Mouse (Mus musculus) liver, embryonic 12.5 days (tissue): ENCODE measurements around the gene Strada. TPM values are rescaled to one million over a fixed set of nuclear protein-coding genes. Genes with fewer than 3 reads are reported as not detected.

Source experiments
- ATAC-seq: fragments of 200-750 bp; cut with Nextera tagmentation; 2 replicates; pipeline ENCODE4 v1.8.0; 2017; ENCODE audit warnings: moderate number of reproducible peaks, mild to moderate bottlenecking, moderate library complexity
- H3K27ac ChIP-seq: fragments of 300-500 bp; sonication (generic); 2 replicates; pipeline ENCODE4 v1.5.1; 2016; ENCODE audit warnings: mild to moderate bottlenecking
- H3K27me3 ChIP-seq: fragments of 300-500 bp; sonication (generic); replicated peaks from 2 replicates; pipeline ENCODE4 v1.6.1; 2016; ENCODE audit warnings: mild to moderate bottlenecking, moderate library complexity
- H3K36me3 ChIP-seq: fragments of 300-500 bp; sonication (generic); 2 replicates; pipeline ENCODE4 v1.6.1; 2016; ENCODE audit warnings: mild to moderate bottlenecking, moderate library complexity
- H3K4me1 ChIP-seq: fragments of 300-500 bp; sonication (generic); 2 replicates; pipeline ENCODE4 v1.6.1; 2016
- H3K4me2 ChIP-seq: fragments of 300-500 bp; sonication (generic); 2 replicates; pipeline ENCODE4 v1.6.1; 2016; ENCODE audit warnings: mild to moderate bottlenecking, moderate library complexity
- H3K4me3 ChIP-seq: fragments of 300-500 bp; sonication (generic); 2 replicates; pipeline ENCODE4 v1.5.1; 2016; ENCODE audit warnings: mild to moderate bottlenecking, moderate library complexity
- H3K9ac ChIP-seq: fragments of 300-500 bp; sonication (generic); 2 replicates; pipeline ENCODE4 v1.6.1; 2016; ENCODE audit warnings: mild to moderate bottlenecking, moderate library complexity
- H3K9me3 ChIP-seq: fragments of 300-500 bp; sonication (generic); replicated peaks from 2 replicates; pipeline ENCODE4 v1.6.1; 2016; ENCODE audit warnings: mild to moderate bottlenecking, moderate library complexity
- WGBS: fragments of 180-500 bp; shearing (Covaris S2); methylation state at CpG from one replicate; pipeline ENCODE4 v1.1.7; 2016; ENCODE audit not compliant: insufficient replicate concordance; 5-methylcytosine and 5-hydroxymethylcytosine counted together
- polyA plus RNA-seq: library from polyadenylated mRNA; unstranded; fragments of >200 nt; fragmentation: Nextera tagmentation; extraction: Ambion mirVana; gene quantifications from 2 replicates; pipeline ENCODE4 v1.2.1, GENCODE M21; 2016

The Strada gene
- polyA plus RNA-seq, 1 experiment from 2014 or later, result 12.6 TPM

GRCm38 (mm10) chr11:106160841-106161721 is 40.9 kb downstream of the Strada start, which contains the start of the genes Gm10840 and Limd2:
TSS of gene Gm10840 (plus strand) at chr11:106160850.
TSS of gene Limd2 (minus strand) at chr11:106160860.
- H3K27me3 ChIP-seq, result peaks cover 37% of the 10 kb centered on the region

GRCm38 (mm10) chr11:106159921-106160840 is 41.8 kb downstream of the Strada start:
- Histone ChIP-seq H3K27ac (peak overlapping the region; percentile 82), H3K4me2 (peak overlapping the region; percentile 99), H3K4me3 (peak overlapping the region; percentile 74), H3K4me1 (peaks cover 39% of the 10 kb centered on the region), H3K9ac (peak overlapping the region; percentile 81), H3K27me3 (peaks cover 37% of the 10 kb centered on the region), H3K9me3 (no peaks in the 10 kb centered on the region), H3K36me3 (peaks cover 40% of the 10 kb centered on the region)
- WGBS, result under 1% methylated on average over 93 of the region's 106 CpGs
- peak; percentile 49 for ATAC-seq

More at GRCm38 (mm10) chr11:106160841-106161721, 40.9 kb downstream of the Strada start, which contains the start of the genes Gm10840 and Limd2:
- Histone ChIP-seq H3K9ac (peak within 1 kb of the TSS; percentile 81), H3K4me1 (peaks cover 36% of the 10 kb centered on the region), H3K9me3 (no peaks in the 10 kb centered on the region), H3K36me3 (peaks cover 42% of the 10 kb centered on the region), H3K4me2 (peak within 1 kb of the TSS; percentile 99), H3K27ac (peak within 1 kb of the TSS; percentile 82), H3K4me3 (peak within 1 kb of the TSS; percentile 74)
- 39% methylated on average over 22 of the region's 22 CpGs for WGBS
- peak; percentile 13 for ATAC-seq

GRCm38 (mm10) chr11:106159216-106159920 is 42.6 kb downstream of the Strada start:
- peak overlapping the region; percentile 99 for H3K4me2 ChIP-seq
- no peaks in the 10 kb centered on the region for H3K9me3 ChIP-seq
- under 1% methylated on average over 25 of the region's 25 CpGs for WGBS
- peak overlapping the region; percentile 82 for H3K27ac ChIP-seq
- peak; percentile 47 for ATAC-seq
- H3K9ac ChIP-seq, result peak overlapping the region; percentile 81
- peaks cover 41% of the 10 kb centered on the region for H3K4me1 ChIP-seq
- H3K4me3 ChIP-seq, result peak overlapping the region; percentile 74
- H3K36me3 ChIP-seq, result peaks cover 41% of the 10 kb centered on the region
- H3K27me3 ChIP-seq, result peaks cover 37% of the 10 kb centered on the region

- peak; percentile 16; the same call in 1 of the 2 replicates for ATAC-seq
Measured at GRCm38 (mm10) chr11:106158930-106159215, 43.1 kb downstream of the Strada start.

GRCm38 (mm10) chr11:106158081-106158929 is 43.7 kb downstream of the Strada start:
- Histone ChIP-seq H3K36me3 (peaks cover 38% of the 10 kb centered on the region), H3K9ac (peak overlapping the region; percentile 81; the same call in 1 of the 2 replicates), H3K27ac (peak overlapping the region; percentile 82; the same call in 1 of the 2 replicates), H3K27me3 (peaks cover 37% of the 10 kb centered on the region), H3K9me3 (no peaks in the 10 kb centered on the region), H3K4me1 (peaks cover 45% of the 10 kb centered on the region), H3K4me3 (peak overlapping the region; percentile 74), H3K4me2 (peak overlapping the region; percentile 99)
- ATAC-seq, result no peak
- WGBS, result 41% methylated on average over 14 of the region's 14 CpGs

More at GRCm38 (mm10) chr11:106158930-106159215, 43.1 kb downstream of the Strada start:
- H3K4me1 ChIP-seq, result peaks cover 45% of the 10 kb centered on the region
- peaks cover 42% of the 10 kb centered on the region for H3K36me3 ChIP-seq
- H3K4me3 ChIP-seq, result peak overlapping the region; percentile 74
- H3K9ac ChIP-seq, result peak overlapping the region; percentile 81
- WGBS, result 20% methylated on average over 9 of the region's 9 CpGs
- peak overlapping the region; percentile 82 for H3K27ac ChIP-seq
- H3K27me3 ChIP-seq, result peaks cover 37% of the 10 kb centered on the region
- peak overlapping the region; percentile 99 for H3K4me2 ChIP-seq
- H3K9me3 ChIP-seq, result no peaks in the 10 kb centered on the region

- no peaks in the 10 kb centered on the region for H3K9me3 ChIP-seq
- H3K4me2 ChIP-seq, result no peak overlapping the region
- peaks cover 45% of the 10 kb centered on the region for H3K4me1 ChIP-seq
- H3K9ac ChIP-seq, result no peak overlapping the region
- no peak overlapping the region for H3K27ac ChIP-seq
- H3K27me3 ChIP-seq, result peaks cover 37% of the 10 kb centered on the region
- ATAC-seq, result no peak
- no peak overlapping the region for H3K4me3 ChIP-seq
- WGBS, result 65% methylated on average over 7 of the region's 7 CpGs
- peaks cover 42% of the 10 kb centered on the region for H3K36me3 ChIP-seq
Measured at GRCm38 (mm10) chr11:106157154-106157553, 44.8 kb downstream of the Strada start.

- no peaks in the 10 kb centered on the region for H3K9me3 ChIP-seq
- H3K27ac ChIP-seq, result no peak overlapping the region
- H3K4me1 ChIP-seq, result peaks cover 43% of the 10 kb centered on the region
- H3K4me2 ChIP-seq, result no peak overlapping the region
- no peak overlapping the region for H3K4me3 ChIP-seq
- H3K27me3 ChIP-seq, result peaks cover 30% of the 10 kb centered on the region
- no peak for ATAC-seq
- H3K36me3 ChIP-seq, result peaks cover 51% of the 10 kb centered on the region
- WGBS, result 48% methylated on average over 1 of the region's 1 CpGs
- no peak overlapping the region for H3K9ac ChIP-seq
Measured at GRCm38 (mm10) chr11:106156257-106156656, 45.7 kb downstream of the Strada start.

GRCm38 (mm10) chr11:106155761-106156160 is 46.2 kb downstream of the Strada start:
- 58% methylated on average over 3 of the region's 3 CpGs for WGBS
- H3K4me1 ChIP-seq, result peaks cover 38% of the 10 kb centered on the region
- peaks cover 56% of the 10 kb centered on the region for H3K36me3 ChIP-seq

GRCm38 (mm10) chr11:106154770-106155169 is 47.2 kb downstream of the Strada start:
- Histone ChIP-seq H3K36me3 (peaks cover 65% of the 10 kb centered on the region), H3K9ac (no peak overlapping the region), H3K27ac (0 out of 2 replicates have a peak overlapping the region, but pooled peaks have one; percentile 33), H3K4me1 (peaks cover 32% of the 10 kb centered on the region), H3K27me3 (peaks cover 17% of the 10 kb centered on the region), H3K9me3 (no peaks in the 10 kb centered on the region), H3K4me3 (no peak overlapping the region), H3K4me2 (no peak overlapping the region)
- no peak; the same call in 1 of the 2 replicates for ATAC-seq
- WGBS, result 64% methylated on average over 2 of the region's 2 CpGs

More at GRCm38 (mm10) chr11:106155761-106156160, 46.2 kb downstream of the Strada start:
- no peak for ATAC-seq
- no peak overlapping the region for H3K27ac ChIP-seq
- no peaks in the 10 kb centered on the region for H3K9me3 ChIP-seq
- H3K4me2 ChIP-seq, result no peak overlapping the region
- peaks cover 25% of the 10 kb centered on the region for H3K27me3 ChIP-seq
- no peak overlapping the region for H3K4me3 ChIP-seq
- no peak overlapping the region for H3K9ac ChIP-seq

GRCm38 (mm10) chr11:106154091-106154490 is 47.9 kb downstream of the Strada start:
- Histone ChIP-seq H3K4me1 (peaks cover 25% of the 10 kb centered on the region), H3K27me3 (peaks cover 10% of the 10 kb centered on the region), H3K27ac (no peak overlapping the region), H3K9ac (no peak overlapping the region), H3K4me3 (no peak overlapping the region), H3K4me2 (no peak overlapping the region), H3K9me3 (no peaks in the 10 kb centered on the region), H3K36me3 (peaks cover 72% of the 10 kb centered on the region)
- 64% methylated on average over 5 of the region's 5 CpGs for WGBS
- no peak for ATAC-seq
